Mouse (Mus musculus): ENCODE data around the gene Olfr1177-ps. TPM values are rescaled to one million over a fixed set of nuclear protein-coding genes. Genes with fewer than 3 reads are reported as not detected.

Olfr1177-ps gene
- total RNA-seq (2022) = not detected

GRCm38 (mm10) chr2:88346392-88346791 lies at the start of gene Olfr1177-ps:
Olfr1177-ps (minus strand) TSS chr2:88346492.
- no peak for DNase-seq (ENCODE audit: low spot score in 2 of 2)

- DNase-seq (ENCODE audit: low spot score in 2 of 2) = no peak
These were observed 40.5 kb upstream of the Olfr1177-ps start, which contains the start of gene Olfr1178 for GRCm38 (mm10) chr2:88386762-88387161. Olfr1178 (plus strand) TSS chr2:88387062.

GRCm38 (mm10) chr2:88356304-88356703 lies 10.0 kb upstream of the Olfr1177-ps start:
- no peak for DNase-seq (ENCODE audit: low spot score in 2 of 2)

- DNase-seq (ENCODE audit: low spot score in 2 of 2) = no peak
These were observed 9.9 kb downstream of the Olfr1177-ps start, which contains the start of gene Olfr1176 for GRCm38 (mm10) chr2:88336421-88336820. Olfr1176 (plus strand) TSS chr2:88336721.

- no peak for DNase-seq (ENCODE audit: low spot score in 2 of 2)
These were observed 19.2 kb downstream of the Olfr1177-ps start, which contains the start of gene Olfr1175-ps for GRCm38 (mm10) chr2:88327115-88327514. Olfr1175-ps (minus strand) TSS chr2:88327215.

- no peak for DNase-seq (ENCODE audit: low spot score in 2 of 2)
These were observed 31.3 kb downstream of the Olfr1177-ps start, which contains the start of gene Olfr1174-ps for GRCm38 (mm10) chr2:88315035-88315434. Olfr1174-ps (minus strand) TSS chr2:88315135.

Other genes with a start within 250 kb of the Olfr1177-ps start
- not detected for gene Olfr1166, start 218.2 kb downstream of the Olfr1177-ps start, total RNA-seq (2022)
- gene Olfr1167, start 191.3 kb downstream of the Olfr1177-ps start, total RNA-seq (2022) = not detected
- not detected for gene Olfr1168, start 164.6 kb downstream of the Olfr1177-ps start, total RNA-seq (2022)
- not detected for gene Olfr1170, start 118.2 kb downstream of the Olfr1177-ps start, total RNA-seq (2022)
- gene Olfr1173, start 66.6 kb downstream of the Olfr1177-ps start, total RNA-seq (2022) = not detected
- not detected for gene Olfr1174-ps, start 31.4 kb downstream of the Olfr1177-ps start, total RNA-seq (2022)
- not detected for gene Olfr1175-ps, start 19.3 kb downstream of the Olfr1177-ps start, total RNA-seq (2022)
- not detected for gene Olfr1176, start 9.8 kb downstream of the Olfr1177-ps start, total RNA-seq (2022)
- gene Olfr1178, start 40.6 kb upstream of the Olfr1177-ps start, total RNA-seq (2022) = not detected
- not detected for gene Olfr1179, start 60.0 kb upstream of the Olfr1177-ps start, total RNA-seq (2022)
- not detected for gene Olfr1180, start 72.7 kb upstream of the Olfr1177-ps start, total RNA-seq (2022)
- gene Olfr1181, start 79.7 kb upstream of the Olfr1177-ps start, total RNA-seq (2022) = not detected
- gene Gm13757, start 102.6 kb upstream of the Olfr1177-ps start, total RNA-seq (2022) = not detected
- not detected for gene Olfr1183, start 108.4 kb upstream of the Olfr1177-ps start, total RNA-seq (2022)
- gene Olfr1184, start 137.1 kb upstream of the Olfr1177-ps start, total RNA-seq (2022) = not detected
- not detected for gene Olfr1185-ps1, start 146.8 kb upstream of the Olfr1177-ps start, total RNA-seq (2022)
- gene Olfr1186, start 172.1 kb upstream of the Olfr1177-ps start, total RNA-seq (2022) = not detected
- not detected for gene Olfr1188, start 210.4 kb upstream of the Olfr1177-ps start, total RNA-seq (2022)
- not detected for gene Olfr1189, start 240.0 kb upstream of the Olfr1177-ps start, total RNA-seq (2022)

Data from left cerebral cortex, adult 8-10 months (tissue).